Mouse (Mus musculus): Measurements from ENCODE around the gene Cnst. TPM values are rescaled to one million over a fixed set of nuclear protein-coding genes. Genes with fewer than 3 reads are reported as not detected.
A peak's percentile ranks its signal among the peaks of the same experiment; 100 is the strongest.

Cnst gene
- polyA plus RNA-seq, 1 experiment from 2014 or later: 19.7 TPM

DNA sequence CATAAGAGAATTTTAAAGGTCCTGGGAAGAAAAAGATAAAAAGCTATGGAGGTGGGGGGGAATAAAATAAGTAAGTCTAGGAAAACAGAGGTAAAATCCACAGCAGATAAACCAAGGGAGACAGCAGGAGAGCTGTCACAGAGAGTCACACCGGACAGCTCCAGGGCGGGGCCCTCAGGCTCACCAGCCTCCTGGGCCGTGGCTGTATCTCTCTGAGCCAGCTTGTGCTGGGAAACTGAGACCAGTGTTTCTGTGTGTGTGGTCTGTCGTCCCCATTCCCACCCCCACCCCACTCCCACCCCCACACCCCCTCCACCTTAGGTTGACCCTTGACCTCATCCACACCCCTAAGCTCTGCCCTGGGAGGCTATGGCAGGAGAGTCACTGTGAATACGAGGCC is 65.0 kb downstream of the Cnst start:
- Histone ChIP-seq H3K27me3 (ENCODE audit: low read depth, poor library complexity, severe bottlenecking) (no peaks in the 10 kb centered on the region), H3K4me3 (no peak overlapping the region), H3K9me3 (replicated peaks) (no peaks in the 10 kb centered on the region), H3K27ac (replicated peaks) (no peak overlapping the region), H3K36me3 (peaks cover 16% of the 10 kb centered on the region), H3K4me1 (peaks cover 10% of the 10 kb centered on the region)
- no peak for DNase-seq (ENCODE audit: low spot score)
- WGBS: 49% methylated on average over 5 of the region's 5 CpGs

DNA sequence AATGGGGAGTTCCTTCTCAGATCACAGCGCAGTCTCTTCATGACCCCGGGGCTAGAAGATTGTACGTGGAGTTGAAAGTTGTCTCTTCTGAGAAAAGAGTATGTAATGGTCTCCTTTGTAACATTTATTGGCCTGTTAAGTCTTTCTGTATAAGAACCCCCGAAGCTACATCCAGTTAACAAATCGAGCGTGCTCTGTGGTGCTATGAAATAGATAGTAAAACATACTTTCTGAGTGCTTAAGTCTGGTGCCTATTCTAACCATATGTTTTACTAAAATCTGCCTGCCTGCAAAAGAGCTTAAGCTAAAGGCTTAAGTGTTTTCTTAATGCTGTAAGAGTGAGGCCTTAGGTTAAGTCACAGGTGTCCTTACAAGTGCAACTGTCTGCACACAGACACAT is 66.2 kb downstream of the Cnst start:
- no peak for DNase-seq (ENCODE audit: low spot score)
- peaks cover 10% of the 10 kb centered on the region for H3K4me1 ChIP-seq
- peaks cover 16% of the 10 kb centered on the region for H3K36me3 ChIP-seq
- 94% methylated on average over 6 of the region's 6 CpGs for WGBS
- H3K4me3 ChIP-seq: no peak overlapping the region
- H3K27me3 ChIP-seq (ENCODE audit: low read depth, poor library complexity, severe bottlenecking): no peaks in the 10 kb centered on the region
- H3K27ac ChIP-seq (replicated peaks): no peak overlapping the region
- no peaks in the 10 kb centered on the region for H3K9me3 ChIP-seq (replicated peaks)

DNA sequence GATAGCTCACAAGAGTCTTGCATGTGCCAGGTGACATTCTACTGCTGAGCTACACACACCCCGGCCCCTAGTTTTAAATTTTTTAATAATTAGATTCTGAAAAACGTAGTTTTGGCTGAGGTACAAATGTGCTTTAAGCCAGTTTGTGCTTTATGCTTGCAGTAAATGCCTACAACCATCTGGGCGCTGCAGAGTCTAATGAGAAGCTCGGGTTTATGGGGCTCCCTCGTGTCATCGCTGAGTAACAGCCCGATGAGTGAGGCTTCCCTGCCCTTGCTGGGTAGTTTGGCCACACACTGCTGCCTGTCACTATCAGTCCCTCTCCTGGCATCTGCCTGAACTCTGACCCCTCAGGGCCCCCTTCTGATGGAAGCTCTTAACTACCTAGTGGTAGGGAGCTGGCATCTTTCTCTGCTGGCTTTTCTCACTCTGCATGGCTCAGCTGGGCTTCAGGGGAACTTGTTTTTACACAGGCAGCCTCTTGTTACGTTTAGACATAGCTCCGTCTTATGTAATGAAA is 66.9 kb downstream of the Cnst start:
- no peak overlapping the region for H3K27ac ChIP-seq (replicated peaks)
- DNase-seq (ENCODE audit: low spot score): no peak
- peaks cover 16% of the 10 kb centered on the region for H3K36me3 ChIP-seq
- no peaks in the 10 kb centered on the region for H3K27me3 ChIP-seq (ENCODE audit: low read depth, poor library complexity, severe bottlenecking)
- peaks cover 10% of the 10 kb centered on the region for H3K4me1 ChIP-seq
- WGBS: 90% methylated on average over 9 of the region's 9 CpGs
- no peak overlapping the region for H3K4me3 ChIP-seq
- H3K9me3 ChIP-seq (replicated peaks): no peaks in the 10 kb centered on the region

DNA sequence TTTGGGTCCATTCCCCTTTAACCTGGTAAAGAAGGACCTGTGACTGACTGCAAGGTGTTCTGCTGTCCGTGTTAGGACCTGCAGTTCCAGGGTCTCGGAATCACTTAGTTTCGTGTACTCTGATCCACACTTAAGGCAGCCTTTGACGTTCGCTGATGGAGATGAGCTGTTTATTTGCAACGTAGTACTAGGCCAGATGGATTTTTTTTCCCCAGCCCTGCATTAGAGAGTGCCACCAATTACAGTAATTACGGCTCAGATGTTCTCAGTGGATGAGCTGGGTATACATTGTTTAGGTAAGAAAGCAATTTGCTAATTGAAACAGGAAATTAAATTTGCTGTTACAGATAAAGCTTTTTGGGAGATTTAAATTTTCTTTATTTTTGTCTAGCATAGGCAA is 71.3 kb downstream of the Cnst start:
- no peak overlapping the region for H3K27ac ChIP-seq (replicated peaks)
- 91% methylated on average over 7 of the region's 7 CpGs for WGBS
- DNase-seq (ENCODE audit: low spot score): no peak
- H3K4me1 ChIP-seq: no peaks in the 10 kb centered on the region
- no peak overlapping the region for H3K4me3 ChIP-seq
- no peaks in the 10 kb centered on the region for H3K27me3 ChIP-seq (ENCODE audit: low read depth, poor library complexity, severe bottlenecking)
- H3K36me3 ChIP-seq: peaks cover 8% of the 10 kb centered on the region
- no peaks in the 10 kb centered on the region for H3K9me3 ChIP-seq (replicated peaks)

DNA sequence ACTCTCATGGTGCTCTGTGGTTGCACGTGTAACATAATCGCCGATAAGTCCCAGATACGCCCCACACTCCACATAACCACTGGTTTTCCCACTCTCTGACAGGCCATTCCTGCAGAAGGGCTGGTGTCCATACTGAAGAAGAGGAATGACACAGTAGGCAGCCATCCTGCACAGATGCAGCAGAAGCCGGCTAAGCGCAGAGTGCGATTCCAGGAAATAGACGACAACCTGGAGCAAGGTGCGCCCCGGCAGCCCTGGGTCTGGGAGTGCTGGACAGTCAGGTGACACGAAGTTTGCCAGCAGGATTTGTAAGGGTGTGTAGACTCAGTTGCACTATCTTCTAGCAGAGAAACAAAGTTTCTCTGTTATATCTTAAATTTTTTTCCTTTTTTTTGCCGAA is 76.5 kb downstream of the Cnst start:
- 91% methylated on average over 12 of the region's 12 CpGs for WGBS
- DNase-seq (ENCODE audit: low spot score): no peak
- Histone ChIP-seq H3K9me3 (replicated peaks) (no peaks in the 10 kb centered on the region), H3K36me3 (peaks cover 21% of the 10 kb centered on the region), H3K27me3 (ENCODE audit: low read depth, poor library complexity, severe bottlenecking) (no peaks in the 10 kb centered on the region), H3K4me1 (no peaks in the 10 kb centered on the region), H3K4me3 (no peak overlapping the region), H3K27ac (replicated peaks) (no peak overlapping the region)

DNA sequence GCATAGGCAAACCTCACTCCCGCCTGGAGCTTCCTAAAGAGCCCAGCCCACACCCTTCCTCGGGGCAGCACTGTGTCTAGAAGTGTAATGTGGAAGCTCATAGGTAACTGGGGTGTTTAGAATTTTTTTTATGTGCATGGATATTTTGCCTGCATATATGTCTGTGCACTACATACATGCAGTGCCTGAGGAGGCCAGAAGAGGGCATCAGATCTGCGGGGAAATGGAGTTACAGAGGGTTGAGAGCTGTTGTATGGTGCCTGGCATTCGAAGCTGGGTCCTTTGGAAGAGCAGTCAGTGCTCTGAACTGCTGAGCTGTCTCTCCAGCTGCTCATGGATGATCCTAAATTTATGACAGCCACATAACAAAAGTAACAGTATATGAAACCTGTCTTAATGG is 77.5 kb downstream of the Cnst start:
- Histone ChIP-seq H3K27me3 (ENCODE audit: low read depth, poor library complexity, severe bottlenecking) (no peaks in the 10 kb centered on the region), H3K4me3 (no peak overlapping the region), H3K9me3 (replicated peaks) (no peaks in the 10 kb centered on the region), H3K4me1 (no peaks in the 10 kb centered on the region), H3K36me3 (peaks cover 21% of the 10 kb centered on the region), H3K27ac (replicated peaks) (no peak overlapping the region)
- peak; percentile 36 for DNase-seq (ENCODE audit: low spot score)
- 66% methylated on average over 4 of the region's 4 CpGs for WGBS

DNA sequence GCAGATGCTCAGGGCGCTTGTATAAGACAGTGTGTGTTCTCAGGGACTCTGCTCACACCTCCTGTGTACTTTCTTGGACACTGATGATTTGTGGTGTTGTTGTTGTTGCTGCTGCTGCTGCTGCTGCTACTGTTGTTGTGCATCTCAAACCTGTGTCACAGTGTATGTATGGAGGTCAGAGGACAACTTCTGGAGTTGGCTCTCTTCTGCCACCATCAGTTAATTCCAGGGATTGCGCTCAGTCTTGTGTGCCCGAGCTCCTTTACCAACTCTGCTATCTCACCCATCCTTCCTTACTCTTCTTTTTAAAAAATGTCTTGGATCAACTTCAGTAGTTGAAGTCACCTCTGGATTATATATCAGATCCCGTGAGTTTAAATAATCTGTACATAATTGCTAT is 78.2 kb downstream of the Cnst start:
- Histone ChIP-seq H3K27ac (replicated peaks) (no peak overlapping the region), H3K36me3 (peaks cover 18% of the 10 kb centered on the region), H3K27me3 (ENCODE audit: low read depth, poor library complexity, severe bottlenecking) (no peaks in the 10 kb centered on the region), H3K9me3 (replicated peaks) (no peaks in the 10 kb centered on the region), H3K4me3 (no peak overlapping the region), H3K4me1 (no peaks in the 10 kb centered on the region)
- DNase-seq (ENCODE audit: low spot score): no peak
- WGBS: 74% methylated on average over 4 of the region's 4 CpGs

DNA sequence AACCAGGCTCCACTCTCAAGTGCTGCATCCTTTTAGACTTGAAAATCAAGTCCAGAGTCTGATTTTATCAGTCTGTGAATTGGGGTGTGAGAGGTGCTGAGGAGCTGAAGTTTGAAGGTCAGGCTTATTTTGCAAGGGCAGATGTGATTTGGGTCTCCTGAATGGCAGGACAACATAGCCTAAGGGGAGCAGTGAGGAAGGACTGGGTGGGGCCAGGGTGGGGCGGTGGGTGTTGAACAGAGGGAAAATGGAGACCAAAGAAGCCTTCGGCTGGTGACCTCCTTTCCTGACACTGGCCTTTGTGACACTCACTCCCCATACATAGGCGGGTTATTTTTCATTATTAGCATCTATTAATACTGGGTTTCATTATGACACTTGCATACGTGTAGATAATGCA is 81.7 kb downstream of the Cnst start:
- Histone ChIP-seq H3K36me3 (peaks cover 13% of the 10 kb centered on the region), H3K27me3 (ENCODE audit: low read depth, poor library complexity, severe bottlenecking) (no peaks in the 10 kb centered on the region), H3K4me1 (no peaks in the 10 kb centered on the region), H3K27ac (replicated peaks) (no peak overlapping the region), H3K9me3 (replicated peaks) (no peaks in the 10 kb centered on the region), H3K4me3 (no peak overlapping the region)
- 91% methylated on average over 4 of the region's 4 CpGs for WGBS
- no peak for DNase-seq (ENCODE audit: low spot score)

DNA sequence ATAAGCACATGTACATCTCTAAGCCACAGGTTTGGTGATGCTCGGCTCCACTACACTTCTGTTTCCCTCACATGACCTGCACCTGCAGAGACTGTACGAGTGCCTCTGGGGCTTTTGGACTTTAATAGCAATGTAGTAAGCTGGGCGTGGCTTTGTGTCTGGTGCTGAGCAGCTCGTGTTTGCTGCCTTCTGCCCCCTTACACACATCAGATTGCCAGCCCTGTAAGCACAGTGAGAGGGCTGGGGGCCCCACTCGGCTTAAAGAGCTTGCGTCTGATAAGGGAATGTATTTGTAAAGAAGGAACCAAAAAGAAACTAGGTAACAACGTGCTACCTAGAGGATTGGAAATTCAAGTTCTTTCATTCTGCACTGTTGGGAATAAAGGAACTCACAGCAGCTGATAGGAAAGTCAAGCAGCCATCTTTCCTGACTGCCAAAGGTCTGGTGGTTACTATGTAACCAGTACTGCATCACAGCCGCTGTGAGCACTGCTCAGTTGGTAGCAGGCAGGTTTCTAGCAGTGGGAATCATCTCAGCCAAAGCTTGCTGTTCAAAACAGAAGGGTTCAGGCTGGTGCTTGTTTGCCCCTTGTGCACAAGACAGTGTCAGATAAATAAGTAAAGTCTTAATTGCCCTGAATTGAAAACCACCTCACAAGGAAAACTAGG is 82.4 kb downstream of the Cnst start:
- no peak overlapping the region for H3K27ac ChIP-seq (replicated peaks)
- H3K4me1 ChIP-seq: no peaks in the 10 kb centered on the region
- DNase-seq (ENCODE audit: low spot score): no peak
- no peaks in the 10 kb centered on the region for H3K9me3 ChIP-seq (replicated peaks)
- H3K36me3 ChIP-seq: peaks cover 13% of the 10 kb centered on the region
- no peak overlapping the region for H3K4me3 ChIP-seq
- H3K27me3 ChIP-seq (ENCODE audit: low read depth, poor library complexity, severe bottlenecking): no peaks in the 10 kb centered on the region
- 75% methylated on average over 8 of the region's 8 CpGs for whole genome bisulfite sequencing

DNA sequence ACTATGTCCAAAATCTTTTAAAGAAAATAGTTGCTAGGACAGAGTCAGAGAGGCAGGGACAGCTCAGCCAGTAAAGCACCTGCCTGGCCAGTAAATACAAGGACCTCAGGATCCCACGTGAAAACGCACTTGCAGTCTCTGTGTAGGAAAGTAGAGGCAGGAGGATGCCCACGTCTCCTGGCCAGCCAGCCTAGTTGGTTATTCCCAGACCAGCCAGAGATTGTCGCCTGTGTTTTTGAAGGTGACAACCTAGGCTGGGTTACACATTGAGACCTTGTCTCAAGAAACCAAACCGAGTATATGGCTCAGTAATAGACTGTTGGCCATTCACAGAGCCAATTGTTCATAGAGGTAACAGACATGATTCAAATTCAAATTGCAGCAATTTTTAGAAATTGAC is 83.1 kb downstream of the Cnst start:
- H3K36me3 ChIP-seq: peaks cover 13% of the 10 kb centered on the region
- H3K27me3 ChIP-seq (ENCODE audit: low read depth, poor library complexity, severe bottlenecking): no peaks in the 10 kb centered on the region
- no peaks in the 10 kb centered on the region for H3K9me3 ChIP-seq (replicated peaks)
- DNase-seq (ENCODE audit: low spot score): no peak
- H3K4me3 ChIP-seq: no peak overlapping the region
- 87% methylated on average over 5 of the region's 5 CpGs for WGBS
- no peaks in the 10 kb centered on the region for H3K4me1 ChIP-seq
- no peak overlapping the region for H3K27ac ChIP-seq (replicated peaks)

DNA sequence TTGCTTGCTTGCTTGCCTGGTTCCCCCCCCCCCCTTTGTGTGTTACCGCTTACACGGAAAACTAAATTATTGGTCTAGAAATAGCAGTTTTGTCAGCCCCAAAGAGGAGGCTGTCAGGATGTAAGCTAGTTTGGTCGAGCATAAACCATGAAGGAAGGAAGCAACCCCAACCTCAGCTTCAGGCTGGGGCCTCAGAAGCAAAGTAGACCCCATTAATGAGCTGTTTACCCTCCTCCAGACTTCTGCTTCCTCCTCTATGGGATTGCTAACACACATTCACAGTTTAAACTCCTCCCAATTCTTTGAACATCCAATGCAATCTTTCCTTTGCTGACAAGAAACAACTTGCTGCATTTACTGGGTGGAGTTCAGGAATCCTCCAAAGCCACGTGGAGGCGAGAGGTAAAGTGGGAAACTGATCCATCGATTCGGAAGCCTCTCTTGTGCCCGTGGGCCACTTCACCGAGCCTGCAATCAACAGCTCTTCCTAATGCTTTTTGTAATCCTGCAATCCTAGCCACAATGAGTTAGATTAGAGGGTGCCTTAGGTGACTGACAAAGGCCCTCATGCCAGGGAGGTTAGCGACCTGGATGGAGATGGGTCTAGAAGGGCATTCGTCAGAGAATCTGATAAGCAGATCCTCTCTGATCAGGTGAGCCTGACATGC is 86.7 kb downstream of the Cnst start:
- DNase-seq (ENCODE audit: low spot score): no peak
- Histone ChIP-seq H3K27me3 (ENCODE audit: low read depth, poor library complexity, severe bottlenecking) (no peaks in the 10 kb centered on the region), H3K36me3 (no peaks in the 10 kb centered on the region), H3K4me3 (no peak overlapping the region), H3K4me1 (no peaks in the 10 kb centered on the region), H3K9me3 (replicated peaks) (no peaks in the 10 kb centered on the region), H3K27ac (replicated peaks) (no peak overlapping the region)
- WGBS: 85% methylated on average over 11 of the region's 11 CpGs

DNA sequence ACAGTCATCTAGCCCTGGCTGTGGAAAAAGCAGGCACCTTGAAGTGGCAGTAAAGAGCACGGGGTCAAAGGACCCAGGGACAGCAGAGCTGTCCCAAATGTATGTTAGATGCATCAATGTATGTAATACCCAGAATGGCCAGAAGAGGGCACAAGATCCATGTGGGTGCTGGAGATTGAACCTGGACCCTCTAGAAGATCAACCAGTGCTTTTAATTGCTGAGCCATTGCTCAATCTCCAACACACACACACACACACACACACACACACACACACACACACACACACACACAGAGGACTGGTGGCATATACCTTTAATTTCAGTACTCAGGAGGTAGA is 87.2 kb downstream of the Cnst start:
- no peak overlapping the region for H3K27ac ChIP-seq (replicated peaks)
- no peaks in the 10 kb centered on the region for H3K27me3 ChIP-seq (ENCODE audit: low read depth, poor library complexity, severe bottlenecking)
- 31% methylated on average over 1 of the region's 1 CpGs for WGBS
- H3K4me3 ChIP-seq: no peak overlapping the region
- no peaks in the 10 kb centered on the region for H3K9me3 ChIP-seq (replicated peaks)
- H3K36me3 ChIP-seq: no peaks in the 10 kb centered on the region
- no peaks in the 10 kb centered on the region for H3K4me1 ChIP-seq
- DNase-seq (ENCODE audit: low spot score): no peak

DNA sequence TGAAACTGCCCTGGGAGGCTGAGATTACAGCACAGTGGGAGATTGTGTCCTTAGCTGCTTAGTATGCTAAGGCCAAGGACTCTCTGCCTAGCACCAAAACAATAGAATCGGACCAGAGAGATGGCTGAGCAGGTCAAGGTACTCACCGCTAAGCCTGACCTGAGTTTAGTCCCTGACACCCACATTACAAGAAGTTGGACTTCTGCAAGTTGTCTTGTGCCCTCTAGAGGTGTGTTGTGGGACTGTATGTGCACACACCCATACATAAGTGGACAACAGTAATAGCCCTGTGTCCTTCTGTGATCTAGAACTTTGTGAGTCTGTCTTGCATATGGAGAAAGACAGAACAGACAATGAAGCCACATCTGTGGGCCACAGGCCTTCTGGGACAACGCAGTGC is 88.0 kb downstream of the Cnst start:
- no peak overlapping the region for H3K27ac ChIP-seq (replicated peaks)
- H3K4me1 ChIP-seq: no peaks in the 10 kb centered on the region
- H3K9me3 ChIP-seq (replicated peaks): no peaks in the 10 kb centered on the region
- H3K36me3 ChIP-seq: no peaks in the 10 kb centered on the region
- no peaks in the 10 kb centered on the region for H3K27me3 ChIP-seq (ENCODE audit: low read depth, poor library complexity, severe bottlenecking)
- 82% methylated on average over 3 of the region's 3 CpGs for whole genome bisulfite sequencing
- DNase-seq (ENCODE audit: low spot score): no peak
- H3K4me3 ChIP-seq: no peak overlapping the region
